Mouse (Mus musculus) ES-CJ7 (cell line): ENCODE measurements around the gene Rab3gap2.
"Not testable (repeated sequence)": the region's sequence is repeated elsewhere in the genome, so short reads cannot be mapped to it uniquely, and the experiment has no call there.

ENCODE experiments used
- DNase-seq: peaks from one replicate; pipeline ENCODE4 v3.0.0; 2011; ENCODE audit warnings: low read depth, low spot score

Gene Rab3gap2

GRCm38 (mm10) chr1:185280616-185281015, 76.7 kb downstream of the Rab3gap2 start:
- no peak for DNase-seq

- DNase-seq: no peak
Measured at GRCm38 (mm10) chr1:185282846-185283245, 78.9 kb downstream of the Rab3gap2 start.

GRCm38 (mm10) chr1:185283247-185283646, 79.3 kb downstream of the Rab3gap2 start:
- no peak for DNase-seq

GRCm38 (mm10) chr1:185284740-185285139, 80.8 kb downstream of the Rab3gap2 start:
- no peak for DNase-seq

- no peak for DNase-seq
Measured at GRCm38 (mm10) chr1:185285171-185285570, 81.3 kb downstream of the Rab3gap2 start.

- DNase-seq: no peak
Measured at GRCm38 (mm10) chr1:185287066-185287465, 83.1 kb downstream of the Rab3gap2 start.

- DNase-seq: no peak
Measured at GRCm38 (mm10) chr1:185289231-185289630, 85.3 kb downstream of the Rab3gap2 start.

- no peak for DNase-seq
Measured at GRCm38 (mm10) chr1:185291336-185291735, 87.4 kb downstream of the Rab3gap2 start.

- DNase-seq: no peak
Measured at GRCm38 (mm10) chr1:185292646-185293360, 88.9 kb downstream of the Rab3gap2 start.

GRCm38 (mm10) chr1:185296850-185297249, 92.9 kb downstream of the Rab3gap2 start:
- no peak for DNase-seq

GRCm38 (mm10) chr1:185298496-185298895, 94.6 kb downstream of the Rab3gap2 start:
- DNase-seq: no peak

GRCm38 (mm10) chr1:185302816-185303215, 98.9 kb downstream of the Rab3gap2 start:
- no peak for DNase-seq

GRCm38 (mm10) chr1:185306836-185307235, 102.9 kb downstream of the Rab3gap2 start:
- DNase-seq: no peak

- no peak for DNase-seq
Measured at GRCm38 (mm10) chr1:185307645-185308044, 103.7 kb downstream of the Rab3gap2 start.

- DNase-seq: no peak
Measured at GRCm38 (mm10) chr1:185308334-185308733, 104.4 kb downstream of the Rab3gap2 start.

- DNase-seq: no peak
Measured at GRCm38 (mm10) chr1:185308908-185309307, 105.0 kb downstream of the Rab3gap2 start.

GRCm38 (mm10) chr1:185311949-185312348, 108.0 kb downstream of the Rab3gap2 start:
- DNase-seq: no peak

GRCm38 (mm10) chr1:185314546-185314945, 110.6 kb downstream of the Rab3gap2 start:
- no peak for DNase-seq

- no peak for DNase-seq
Measured at GRCm38 (mm10) chr1:185315846-185316568, 112.1 kb downstream of the Rab3gap2 start.

- DNase-seq: not testable (repeated sequence)
Measured at GRCm38 (mm10) chr1:185327754-185328345, 123.9 kb downstream of the Rab3gap2 start.

GRCm38 (mm10) chr1:185328721-185329610, 125.0 kb downstream of the Rab3gap2 start, which contains the start of gene Iars2:
Gene Iars2 (minus strand): TSS chr1:185329396.
- peak; percentile 96 for DNase-seq
